Mouse (Mus musculus) liver, adult 2 months (tissue): Measurements from ENCODE around the gene Chp2.
A peak's percentile ranks its signal among the peaks of the same experiment; 100 is the strongest.

Source experiments
- CTCF ChIP-seq: fragments of 200-500 bp; IDR thresholded peaks from 2 replicates; pipeline ENCODE4 v1.5.1; 2011; ENCODE audit warnings: low read depth, low read length, control low read depth
- POLR2A ChIP-seq: fragments of 200-500 bp; IDR thresholded peaks from 2 replicates; pipeline ENCODE4 v1.6.1; 2011; ENCODE audit warnings: low read length, control low read depth; ENCODE audit not compliant: insufficient read depth; ENCODE audit errors: extremely low read depth

DNA sequence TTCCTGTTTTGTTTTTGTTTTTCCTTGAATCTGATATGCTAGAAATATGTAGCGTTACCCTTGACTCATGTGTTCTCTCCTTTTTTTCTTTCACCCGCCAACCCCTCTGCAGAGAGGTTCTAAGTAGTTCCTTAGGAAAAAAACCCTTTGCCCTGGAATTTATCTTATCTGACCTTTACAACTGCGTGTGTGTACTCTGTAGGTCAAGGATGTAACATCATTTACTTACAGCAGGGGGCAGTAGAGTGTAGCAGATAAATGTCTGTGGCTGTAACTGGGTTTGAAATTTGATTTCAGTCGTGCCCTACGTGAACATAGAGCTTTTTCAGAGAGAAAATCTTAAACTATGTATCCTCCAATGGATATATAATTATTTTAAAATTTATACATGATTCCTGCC is 20.0 kb upstream of the Chp2 start:
- TF ChIP-seq CTCF (peak; percentile 47), POLR2A (no peak)
